Mouse (Mus musculus) urinary bladder, adult 18-20 months (tissue): Measurements from ENCODE around the gene Zfp931.
A peak's percentile ranks its signal among the peaks of the same experiment; 100 is the strongest.
"Not testable (repeated sequence)": the region's sequence is repeated elsewhere in the genome, so short reads cannot be mapped to it uniquely, and the experiment has no call there.

ENCODE experiments used
- DNase-seq, 2 experiments: peaks; one replicate each; pipeline ENCODE4 v3.0.0; 2022; ENCODE audit warnings: low spot score in 2 of 2, mixed read lengths in 2 of 2

The Zfp931 gene

DNA sequence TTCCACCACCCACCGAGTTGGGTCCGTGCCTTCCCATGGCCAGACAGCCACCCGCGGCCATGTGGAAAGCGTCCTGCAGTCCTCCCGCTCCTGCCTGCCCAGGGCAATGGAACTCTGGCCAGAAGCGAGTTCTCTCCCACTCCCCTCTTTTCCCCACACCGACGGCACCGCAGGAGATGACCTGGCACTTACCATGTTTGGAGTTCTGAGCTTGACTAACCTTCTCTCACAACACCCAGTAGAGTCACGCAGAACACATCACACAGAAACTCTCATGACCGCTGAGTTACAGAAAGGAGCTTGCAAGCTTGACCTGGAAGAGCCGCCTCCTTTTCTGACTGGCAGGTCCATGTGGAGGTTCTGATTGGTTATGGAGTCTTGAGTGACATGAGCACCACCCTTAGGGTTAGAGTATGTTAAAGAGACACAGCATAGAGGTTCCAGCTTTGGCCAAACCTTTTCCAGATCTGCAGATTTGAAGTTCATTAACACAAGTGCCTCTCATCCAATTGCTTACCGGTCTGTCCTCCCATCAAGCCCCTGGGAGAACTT is at the start of gene Zfp931:
Gene Zfp931 (minus strand): TSS at position 311 of the 552 bp plus-strand sequence.
- DNase-seq = not testable (repeated sequence)

GRCm38 (mm10) chr2:178126041-178126820 is 48.0 kb upstream of the Zfp931 start:
- DNase-seq = no peak

- DNase-seq = no peak
Measured at GRCm38 (mm10) chr2:178125427-178125826, 47.2 kb upstream of the Zfp931 start.

DNA sequence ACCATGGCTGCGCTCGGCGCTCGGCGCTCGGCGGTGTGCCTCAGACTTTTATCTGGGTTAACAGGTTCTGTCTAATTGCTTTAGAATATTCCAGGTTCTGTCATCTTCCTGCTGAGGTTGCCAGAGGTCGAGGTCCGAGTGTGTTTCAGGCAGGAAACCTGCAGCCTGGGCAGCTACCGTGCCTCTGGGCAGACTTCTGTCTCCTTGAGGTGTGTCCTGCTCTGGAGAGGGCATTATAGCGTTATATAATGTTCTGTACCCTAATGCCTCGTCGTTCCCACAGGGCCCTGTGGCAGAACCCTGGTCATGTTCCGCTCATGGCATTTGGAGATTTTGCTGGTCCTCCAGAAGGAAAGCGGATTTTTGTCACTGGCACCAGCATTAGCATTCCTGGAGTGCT is 45.2 kb upstream of the Zfp931 start:
- DNase-seq = no peak

GRCm38 (mm10) chr2:178121946-178122665 is 43.8 kb upstream of the Zfp931 start:
- no peak for DNase-seq

DNA sequence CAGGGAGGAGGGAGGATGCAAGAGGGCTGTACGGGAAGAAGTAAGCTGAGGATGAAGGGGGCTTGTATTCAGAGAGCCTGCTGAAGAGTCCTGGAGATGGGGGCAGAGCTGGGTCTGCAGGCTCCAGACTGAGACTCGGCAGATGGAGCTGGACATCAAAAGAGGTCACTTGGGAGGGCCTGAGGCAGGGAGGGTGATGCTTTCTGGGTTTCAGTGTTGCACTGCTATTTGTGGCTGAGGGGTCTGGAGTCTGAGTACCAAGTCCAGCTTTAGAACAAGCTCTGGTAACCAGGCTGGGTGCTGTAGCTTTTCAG is 43.1 kb upstream of the Zfp931 start:
- no peak for DNase-seq

DNA sequence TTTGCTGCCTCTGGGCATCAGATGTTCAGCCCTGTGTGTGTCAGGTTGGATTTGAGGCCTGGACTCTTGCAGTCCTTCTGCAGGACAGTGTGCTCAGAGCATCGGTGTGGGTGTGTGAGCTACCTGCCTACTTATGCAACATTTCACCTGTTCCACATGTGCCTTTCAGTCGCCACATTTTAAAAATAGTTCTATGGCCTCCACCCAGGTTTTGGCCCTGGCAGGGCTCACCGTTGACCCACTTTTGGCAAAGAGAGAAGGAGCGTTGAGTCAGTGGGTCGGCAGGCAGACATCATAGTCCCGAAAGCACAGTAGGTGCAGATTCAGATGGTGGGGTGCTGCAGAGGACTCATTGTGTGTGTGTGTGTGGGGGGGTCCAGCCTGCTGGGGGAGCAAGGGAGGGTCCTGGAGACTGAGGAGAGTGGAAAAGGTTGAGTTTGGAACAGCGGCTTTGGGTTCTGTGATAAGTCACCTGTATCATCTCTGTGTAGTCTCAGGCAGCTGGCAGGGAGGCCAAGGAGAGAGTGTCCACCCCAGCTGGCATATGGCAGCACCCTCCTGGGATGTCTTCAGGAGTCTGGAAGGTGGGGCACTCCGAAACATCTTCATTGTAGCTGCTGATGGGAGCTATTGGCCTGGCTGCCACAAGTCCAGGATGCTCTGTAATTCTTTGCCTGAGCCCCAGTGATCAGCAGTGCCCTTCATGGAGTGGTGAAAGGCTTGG is 42.5 kb upstream of the Zfp931 start:
- DNase-seq = no peak

GRCm38 (mm10) chr2:178120356-178120645 is 42.0 kb upstream of the Zfp931 start:
- no peak for DNase-seq

DNA sequence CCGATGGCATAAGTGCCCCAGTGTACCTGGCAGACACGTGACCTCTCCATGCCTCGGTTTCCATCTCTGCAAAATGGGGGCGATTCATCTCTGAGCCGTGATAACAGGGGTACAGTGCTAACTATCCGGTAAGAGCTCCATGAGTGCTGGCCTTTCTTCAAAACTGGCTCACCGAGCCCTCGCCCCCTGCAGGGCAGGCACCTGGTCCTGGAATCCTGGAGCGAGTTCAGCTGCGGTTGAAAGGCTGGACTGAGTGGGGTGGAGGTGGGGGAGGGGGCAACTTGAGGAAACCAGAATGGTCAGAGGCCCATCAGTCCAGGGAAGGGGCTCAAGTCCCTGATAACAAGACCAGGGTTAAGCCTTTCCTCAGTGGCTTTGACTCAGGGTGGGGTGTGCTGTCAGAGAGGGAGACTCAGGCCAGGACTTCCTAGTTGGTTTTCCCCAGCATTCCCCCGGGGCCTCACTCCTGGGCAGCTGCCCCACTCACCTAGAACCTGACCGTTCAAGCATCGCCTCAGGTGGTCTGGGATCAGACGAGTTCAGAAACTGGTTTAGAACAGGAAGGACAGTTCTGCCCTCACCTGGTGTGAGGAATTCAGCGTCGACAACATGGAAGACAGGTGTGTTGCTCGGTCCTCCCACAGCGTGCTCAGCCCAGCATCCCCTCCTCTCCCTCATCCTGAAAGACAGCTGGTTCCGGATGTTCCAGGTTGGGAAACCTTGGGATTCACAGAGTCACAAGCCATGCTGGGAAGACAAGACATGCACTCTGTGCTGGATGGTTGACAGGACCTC is 41.5 kb upstream of the Zfp931 start:
- no peak for DNase-seq

GRCm38 (mm10) chr2:178118801-178119560 is 40.7 kb upstream of the Zfp931 start, which contains the start of gene Phactr3:
Phactr3 (plus strand) TSS chr2:178118975.
- DNase-seq = no peak

- no peak for DNase-seq
Measured at GRCm38 (mm10) chr2:178117946-178118345, 39.7 kb upstream of the Zfp931 start.

DNA sequence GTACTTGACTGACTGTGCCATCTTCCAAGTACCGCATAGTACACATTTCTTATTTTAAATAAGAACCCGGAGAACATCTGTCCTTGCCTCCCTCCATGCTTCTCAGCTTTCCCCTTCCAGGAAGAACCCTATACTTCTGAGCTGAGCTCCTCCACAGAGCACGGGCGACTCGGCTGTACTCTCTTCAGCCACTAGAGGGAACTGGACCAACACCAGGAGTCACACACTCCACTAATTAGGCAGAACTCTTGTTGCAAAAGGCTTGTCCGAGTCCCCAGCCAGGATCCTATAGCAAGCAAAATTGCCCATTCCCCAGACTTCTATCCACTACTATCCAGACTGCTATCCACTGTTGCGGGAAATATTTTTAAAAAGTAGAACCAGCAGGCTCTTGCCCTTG is 23.7 kb upstream of the Zfp931 start:
- DNase-seq = peak in 1 of 2 experiments; percentile 18

DNA sequence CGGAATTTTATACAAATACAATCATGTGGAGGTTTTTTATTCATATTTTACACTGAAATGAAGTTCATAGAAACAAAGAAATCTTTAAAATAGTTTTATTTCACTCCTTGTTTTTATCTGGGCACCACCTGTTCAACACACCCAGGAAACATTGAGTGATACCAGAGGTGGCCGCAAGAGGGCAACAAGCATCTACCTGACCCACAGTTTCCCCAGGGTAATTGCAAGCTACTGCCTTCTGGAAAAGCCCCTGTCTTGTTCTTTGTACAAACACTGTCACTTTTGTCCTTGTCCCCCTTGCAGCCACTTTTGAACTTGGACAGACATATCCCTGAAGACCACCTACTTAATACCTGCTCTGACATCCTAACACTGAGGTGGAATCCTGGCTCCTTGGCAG is 19.7 kb upstream of the Zfp931 start:
- DNase-seq = peak; percentile 27 to 36

GRCm38 (mm10) chr2:178089586-178089985 is 11.3 kb upstream of the Zfp931 start:
- no peak for DNase-seq

DNA sequence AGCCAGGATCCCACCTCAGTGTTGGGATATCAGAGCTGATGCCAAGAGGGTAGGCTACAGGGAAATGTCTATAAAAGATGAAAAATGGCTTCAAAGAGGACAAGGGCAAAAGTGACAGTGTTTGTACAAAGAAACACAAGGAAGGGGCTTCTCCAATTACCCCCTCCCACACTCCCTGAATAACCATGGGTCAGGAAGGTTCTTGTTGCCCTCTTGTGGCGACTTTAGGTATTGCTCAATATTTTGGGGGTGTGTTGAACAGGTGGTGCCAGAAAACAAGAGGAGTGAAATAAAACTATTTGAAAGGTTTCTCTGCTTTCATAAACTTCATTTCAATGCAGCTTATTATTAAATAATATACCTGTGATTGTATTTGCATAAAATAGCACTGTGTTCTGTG is 20.1 kb downstream of the Zfp931 start:
- DNase-seq = peak; percentile 24 to 40

DNA sequence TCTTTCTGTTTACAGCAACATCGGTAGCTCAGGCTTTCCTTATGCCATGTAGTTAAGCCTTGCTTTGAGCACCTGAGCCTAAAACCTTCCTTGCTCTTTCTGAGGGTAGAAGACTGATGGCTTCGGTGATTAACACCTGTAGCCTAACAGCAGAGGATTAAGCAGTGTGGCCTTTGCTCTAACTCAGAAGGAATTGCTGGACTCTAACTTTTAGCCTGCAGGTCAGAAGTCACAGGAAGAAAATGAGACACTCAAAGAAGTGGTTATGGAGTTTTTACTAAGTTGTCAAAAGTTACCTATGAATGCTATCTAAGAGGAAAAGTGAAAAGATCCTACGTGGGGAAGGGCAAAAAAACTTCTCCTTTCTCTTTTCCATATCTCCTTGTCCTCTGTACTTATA is 50.7 kb downstream of the Zfp931 start:
- not testable (repeated sequence) for DNase-seq

DNA sequence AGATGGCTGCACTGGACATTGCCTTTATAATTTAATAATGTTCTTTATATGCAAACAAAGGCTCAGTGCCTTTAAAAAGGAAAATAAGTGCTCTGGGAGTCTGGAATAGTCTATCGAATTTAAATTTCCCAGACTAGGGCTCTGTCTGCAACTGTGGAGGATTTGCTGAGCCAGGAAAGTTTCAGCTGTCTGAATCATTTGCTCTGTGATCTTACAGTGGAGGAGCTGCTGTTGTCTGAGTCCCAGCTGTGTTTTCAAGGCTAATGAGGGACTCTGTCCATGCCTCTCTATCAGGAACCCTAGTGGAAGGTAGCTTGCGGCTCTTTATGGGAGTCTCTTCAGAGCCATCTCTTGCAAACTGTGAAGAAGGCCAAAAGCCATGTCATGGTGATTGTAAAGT is 54.4 kb downstream of the Zfp931 start:
- not testable (repeated sequence) for DNase-seq

GRCm38 (mm10) chr2:178023011-178023611 is 55.2 kb downstream of the Zfp931 start, which contains the start of gene Zfp971:
Zfp971 (plus strand) TSS chr2:178023284.
- DNase-seq = peak; percentile 32 to 59

GRCm38 (mm10) chr2:178020773-178021172 is 57.5 kb downstream of the Zfp931 start:
- not testable (repeated sequence) for DNase-seq

DNA sequence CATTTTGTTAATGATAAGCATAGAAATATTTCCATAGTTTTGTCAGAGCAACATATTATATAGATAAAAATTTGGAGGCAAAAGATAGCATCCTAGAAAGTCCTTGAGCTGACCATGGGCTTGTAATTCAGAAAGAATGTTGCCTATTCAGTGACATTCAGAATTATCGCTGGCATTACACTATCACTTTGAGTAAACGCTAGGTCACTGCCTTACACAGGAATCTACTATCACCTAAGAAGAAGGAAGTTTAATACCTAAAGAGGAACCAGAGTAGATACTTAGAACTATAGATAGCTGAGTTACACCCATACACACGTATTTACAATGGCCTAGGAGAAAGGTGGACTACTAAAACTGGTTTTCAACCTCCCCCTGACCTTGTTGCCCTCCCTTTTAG is 58.8 kb downstream of the Zfp931 start:
- DNase-seq = not testable (repeated sequence)
